Mouse (Mus musculus): ENCODE results near the gene Atp2a3.

Gene Atp2a3

DNA sequence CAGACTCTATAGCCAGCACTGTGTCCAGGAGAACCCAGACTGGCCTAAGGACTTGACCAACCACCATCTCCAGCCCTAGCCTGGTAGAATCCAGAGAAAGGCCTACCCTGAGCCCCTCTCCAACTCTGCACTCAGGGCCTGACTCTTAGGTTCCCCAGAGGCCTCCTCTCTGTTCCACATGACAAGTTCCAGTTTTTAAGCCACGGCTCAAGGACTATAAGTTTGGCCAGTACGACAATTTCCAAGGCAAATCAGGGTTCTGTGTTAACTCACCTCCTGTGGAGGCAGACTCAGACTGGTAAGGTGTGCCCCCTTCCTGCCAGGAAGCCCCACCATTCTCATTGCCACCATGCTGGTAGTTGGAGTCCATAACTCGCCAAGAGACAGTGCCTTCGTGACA lies 6.8 kb upstream of the Atp2a3 start:
- DNase-seq (ENCODE audit: low spot score in 2 of 2) = no peak

DNA sequence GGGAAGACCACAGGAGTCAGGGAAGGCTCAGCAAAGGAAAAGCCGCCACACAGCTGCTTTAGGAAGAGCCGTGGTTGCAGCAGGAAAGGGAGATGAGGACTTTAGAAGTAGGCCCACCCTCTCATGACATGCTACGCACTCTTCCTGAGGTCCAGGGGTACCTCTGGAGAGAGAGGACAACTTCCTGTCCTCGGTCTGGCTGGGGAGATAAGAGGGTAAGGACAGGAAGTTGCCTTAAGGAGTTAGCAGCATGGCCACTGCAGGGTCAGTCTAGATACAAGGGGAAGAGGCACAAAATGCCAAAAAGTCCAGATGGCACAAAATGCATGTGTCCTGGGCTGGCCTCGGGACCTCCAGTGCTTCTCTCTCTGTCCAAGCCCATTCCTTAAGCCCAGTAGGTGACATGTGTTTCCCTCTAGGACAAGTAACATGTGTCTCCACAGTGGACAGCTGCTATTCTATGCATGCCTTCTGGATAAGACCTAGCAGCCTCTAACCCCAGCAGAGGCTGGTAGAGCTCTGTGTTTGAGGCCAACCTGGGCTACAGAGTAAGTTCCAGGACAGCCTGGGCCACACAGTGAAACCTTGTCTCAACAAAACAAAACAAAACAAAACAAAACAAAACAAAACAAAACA lies 5.5 kb upstream of the Atp2a3 start:
- DNase-seq (ENCODE audit: low spot score in 2 of 2) = no peak

DNA sequence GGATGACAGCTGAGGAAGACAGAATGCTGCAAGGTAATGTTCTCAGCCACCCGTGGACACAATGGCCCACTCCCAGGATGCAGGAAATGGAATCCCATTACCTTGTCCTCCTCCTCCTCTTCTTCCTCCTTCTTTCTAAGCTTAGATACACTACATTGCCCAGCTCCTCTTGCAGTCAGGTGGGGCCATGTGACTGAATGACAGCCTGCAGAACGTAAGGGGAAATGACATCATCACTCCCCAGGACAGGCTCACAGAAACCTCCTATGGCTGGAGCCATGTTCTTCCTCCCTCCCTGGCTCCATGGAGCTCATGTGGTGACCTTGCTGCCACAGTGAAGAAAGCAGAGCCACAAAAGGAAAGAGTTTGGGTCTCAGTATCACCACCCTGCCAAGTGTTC lies 3.7 kb upstream of the Atp2a3 start:
- no peak for DNase-seq (ENCODE audit: low spot score in 2 of 2)

DNA sequence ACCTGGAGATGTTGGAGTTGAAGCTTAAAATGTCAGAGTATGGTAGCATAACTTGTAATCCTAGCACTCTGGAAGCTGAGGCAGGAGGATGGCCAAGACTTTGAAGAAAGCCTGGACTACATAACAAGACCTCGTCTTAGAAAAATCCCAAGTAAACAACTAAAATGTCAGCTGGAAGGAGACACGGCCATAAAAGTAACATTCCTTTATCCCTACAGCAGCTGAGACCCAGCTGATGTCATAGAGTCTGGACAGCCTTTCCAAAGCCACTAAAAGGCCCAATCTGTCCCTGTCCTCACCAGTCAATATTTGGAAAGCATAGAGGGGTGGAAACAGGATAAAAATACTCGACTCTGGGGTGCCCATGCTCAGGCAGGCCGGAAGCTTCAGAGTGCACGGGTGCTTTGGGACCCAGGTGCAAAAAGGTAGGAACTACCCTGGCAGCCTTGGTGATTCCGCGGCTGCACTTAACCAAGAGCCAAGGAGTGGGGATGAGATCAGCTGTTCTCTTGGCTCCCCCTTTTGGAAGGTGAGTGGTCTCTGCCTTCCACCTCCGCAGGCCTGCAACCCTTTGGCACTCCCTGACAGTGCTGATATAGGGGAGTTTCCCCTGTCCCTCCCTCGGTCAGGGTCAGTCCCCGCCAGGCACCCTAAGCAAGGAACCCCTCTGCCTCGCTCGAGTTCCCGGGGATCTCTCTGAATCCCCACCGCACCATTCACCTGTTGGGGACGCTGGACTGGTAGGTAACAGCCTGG lies 867 bp upstream of the Atp2a3 start:
- no peak for DNase-seq (ENCODE audit: low spot score in 2 of 2)

DNA sequence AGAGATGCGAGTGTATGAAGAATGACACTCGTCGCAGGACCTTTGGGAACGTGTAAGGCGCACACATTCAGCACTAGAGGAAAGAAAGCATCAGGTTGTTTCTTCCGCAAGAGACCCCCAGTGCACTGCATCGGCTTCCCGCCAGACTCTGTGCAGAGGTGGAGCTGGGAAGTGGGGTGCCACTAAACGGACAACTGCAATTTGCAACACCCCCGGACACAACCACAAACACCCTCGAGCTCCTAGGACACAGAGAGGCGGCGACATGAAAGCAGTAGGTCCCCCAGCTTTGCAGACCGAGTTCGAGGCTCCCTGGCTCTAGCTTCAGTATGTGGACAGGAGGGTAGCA lies 272 bp upstream of the Atp2a3 start:
- no peak for DNase-seq (ENCODE audit: low spot score in 2 of 2)

DNA sequence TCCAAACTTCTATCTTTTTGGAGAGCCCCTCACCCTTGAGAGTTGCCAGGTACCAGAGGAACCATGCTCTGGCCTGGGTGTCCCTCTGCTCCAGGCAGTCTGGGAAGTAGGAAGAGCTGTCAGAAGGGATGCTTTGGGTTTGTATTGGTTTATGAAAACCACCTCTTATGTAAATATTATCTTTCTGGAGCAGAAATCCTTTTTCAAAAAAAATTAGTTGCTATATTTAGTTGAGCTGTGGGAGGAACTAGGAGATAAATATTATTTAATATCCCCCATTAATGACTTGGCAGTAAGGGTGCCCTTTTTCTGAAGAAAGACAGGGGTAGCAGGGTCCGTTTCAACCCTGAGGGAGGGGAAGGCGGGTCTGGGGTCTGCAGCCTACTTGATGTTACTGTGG lies 1.4 kb downstream of the Atp2a3 start:
- no peak for DNase-seq (ENCODE audit: low spot score in 2 of 2)

DNA sequence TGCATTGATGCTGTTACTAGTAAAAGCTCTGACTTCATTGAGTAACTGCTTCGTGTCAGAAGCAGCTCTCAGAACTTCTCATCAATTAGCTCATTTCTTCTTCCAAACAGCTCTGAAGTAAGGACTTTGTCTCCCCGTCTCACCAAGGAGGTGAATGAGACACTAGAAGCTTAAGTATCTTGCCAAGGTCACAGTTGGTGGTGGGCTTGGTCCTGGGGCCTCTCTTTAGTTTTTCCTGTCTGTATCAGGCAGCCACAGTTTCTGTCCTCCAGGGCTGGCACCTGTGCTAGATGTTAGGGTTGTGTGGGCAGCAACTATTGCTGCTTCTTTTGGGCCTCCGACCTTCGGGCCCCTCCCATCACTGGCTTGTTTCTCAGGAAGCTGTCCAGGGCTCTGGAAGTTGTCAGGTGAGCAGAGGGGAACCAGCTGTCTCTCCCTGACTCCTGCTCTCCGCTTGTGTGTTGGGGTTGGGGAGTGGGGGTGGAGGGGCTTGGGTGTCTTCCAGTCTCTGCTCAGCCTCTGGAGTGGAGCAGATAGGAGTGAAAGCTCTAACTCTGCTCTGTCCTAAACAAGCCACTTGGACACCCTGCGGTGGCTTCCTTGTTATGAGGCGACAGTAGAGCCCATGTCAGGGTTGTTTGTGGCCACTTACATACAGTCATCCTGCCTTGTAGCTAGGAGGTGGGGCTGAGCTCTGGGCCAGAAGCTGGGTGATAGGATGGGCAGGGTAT lies 2.3 kb downstream of the Atp2a3 start:
- no peak for DNase-seq (ENCODE audit: low spot score in 2 of 2)

DNA sequence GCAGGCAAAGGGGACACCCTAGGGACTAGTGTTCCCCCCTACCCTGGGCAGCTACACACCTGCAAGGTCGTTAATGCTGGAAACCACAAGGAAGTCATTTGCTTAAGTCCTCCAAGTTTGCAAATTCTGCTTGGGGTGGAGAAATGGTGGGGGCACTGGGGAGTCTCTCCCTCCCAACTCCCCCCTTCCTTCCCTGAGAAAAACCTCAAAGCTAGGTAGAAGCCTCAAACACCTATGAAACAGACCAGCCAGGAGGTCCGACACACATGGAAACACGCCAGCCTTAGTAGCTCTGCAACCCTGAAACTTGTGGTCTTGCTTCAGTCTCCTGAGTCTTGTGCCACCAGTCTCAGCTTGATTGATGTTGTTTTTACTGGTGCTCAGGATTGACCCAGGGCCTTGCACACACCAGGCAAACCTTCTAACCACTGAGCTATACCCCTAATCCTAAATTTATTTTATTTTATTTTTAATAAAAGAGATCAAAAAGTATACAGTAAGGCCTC lies 2.9 kb downstream of the Atp2a3 start:
- no peak for DNase-seq (ENCODE audit: low spot score in 2 of 2)

DNA sequence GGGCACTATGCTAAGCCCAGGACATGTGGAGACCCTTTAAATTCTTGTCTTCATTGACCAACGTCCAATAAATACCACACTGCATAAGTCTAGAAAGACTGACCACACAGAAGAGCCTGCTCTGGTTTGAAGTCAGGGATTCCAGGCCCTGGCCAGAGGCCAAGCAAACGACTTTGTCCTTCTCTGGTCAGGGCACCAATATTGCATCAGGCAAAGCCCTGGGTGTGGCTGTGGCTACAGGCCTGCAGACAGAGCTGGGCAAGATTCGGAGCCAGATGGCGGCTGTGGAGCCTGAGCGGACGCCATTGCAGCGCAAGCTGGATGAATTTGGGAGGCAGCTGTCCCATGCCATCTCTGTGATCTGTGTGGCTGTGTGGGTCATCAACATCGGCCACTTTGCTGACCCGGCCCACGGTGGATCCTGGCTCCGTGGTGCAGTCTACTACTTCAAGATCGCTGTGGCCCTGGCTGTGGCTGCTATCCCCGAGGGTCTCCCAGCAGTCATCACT lies 14.1 kb downstream of the Atp2a3 start:
- DNase-seq (ENCODE audit: low spot score in 2 of 2) = no peak

DNA sequence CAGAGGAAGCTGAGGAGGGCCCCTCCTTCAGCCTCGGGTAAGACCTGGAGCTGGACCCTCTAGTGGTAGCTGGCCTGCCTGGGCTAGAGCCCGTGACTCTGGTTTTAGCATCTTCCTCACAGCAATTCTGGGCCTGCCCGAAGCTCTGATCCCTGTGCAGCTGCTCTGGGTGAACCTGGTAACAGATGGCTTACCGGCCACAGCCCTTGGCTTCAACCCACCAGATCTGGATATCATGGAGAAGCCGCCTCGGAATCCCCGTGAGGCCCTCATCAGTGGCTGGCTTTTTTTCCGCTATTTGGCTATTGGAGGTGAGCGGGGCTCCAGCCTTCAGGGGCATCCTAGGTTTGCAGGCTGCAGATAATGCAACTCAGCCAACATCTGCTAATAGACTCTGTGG lies 21.5 kb downstream of the Atp2a3 start:
- no peak for DNase-seq (ENCODE audit: low spot score in 2 of 2)

DNA sequence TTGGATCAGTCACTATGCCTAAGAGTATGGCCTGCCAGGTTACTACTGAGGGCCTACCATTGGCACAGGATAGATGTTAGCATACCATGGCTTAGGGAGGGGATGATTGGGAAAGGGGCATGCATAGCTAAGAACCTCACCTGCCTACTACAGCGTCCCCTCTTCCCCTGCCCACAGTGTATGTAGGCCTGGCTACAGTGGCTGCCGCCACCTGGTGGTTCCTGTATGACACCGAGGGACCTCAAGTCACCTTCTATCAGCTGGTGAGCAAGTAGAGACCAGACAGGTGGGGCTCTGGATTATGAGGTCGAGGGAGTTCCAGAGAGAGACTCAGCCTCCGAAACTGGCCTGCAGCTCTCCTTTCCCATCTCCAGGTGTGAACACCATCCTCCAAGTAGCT lies 22.3 kb downstream of the Atp2a3 start:
- no peak for DNase-seq (ENCODE audit: low spot score in 2 of 2)

DNA sequence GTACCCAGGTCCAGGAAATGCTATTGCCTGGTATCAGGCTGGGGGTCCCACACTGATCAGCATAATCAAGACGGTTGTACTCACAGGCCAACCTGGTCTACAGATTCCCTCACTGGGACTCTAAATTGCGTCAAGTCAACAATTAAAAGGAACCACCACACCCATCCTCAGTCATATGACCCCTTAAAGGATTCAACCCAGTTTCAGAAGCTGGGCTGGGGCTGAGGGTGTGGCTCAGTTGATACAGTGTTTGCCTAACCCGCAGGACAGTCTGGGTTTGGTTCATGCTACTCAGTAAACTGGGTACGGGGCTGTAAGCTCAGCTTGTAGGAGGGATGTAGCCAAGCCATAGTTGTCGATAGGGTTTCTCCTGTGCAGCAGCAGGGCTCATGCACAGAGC lies 25.8 kb downstream of the Atp2a3 start:
- no peak for DNase-seq (ENCODE audit: low spot score in 2 of 2)

DNA sequence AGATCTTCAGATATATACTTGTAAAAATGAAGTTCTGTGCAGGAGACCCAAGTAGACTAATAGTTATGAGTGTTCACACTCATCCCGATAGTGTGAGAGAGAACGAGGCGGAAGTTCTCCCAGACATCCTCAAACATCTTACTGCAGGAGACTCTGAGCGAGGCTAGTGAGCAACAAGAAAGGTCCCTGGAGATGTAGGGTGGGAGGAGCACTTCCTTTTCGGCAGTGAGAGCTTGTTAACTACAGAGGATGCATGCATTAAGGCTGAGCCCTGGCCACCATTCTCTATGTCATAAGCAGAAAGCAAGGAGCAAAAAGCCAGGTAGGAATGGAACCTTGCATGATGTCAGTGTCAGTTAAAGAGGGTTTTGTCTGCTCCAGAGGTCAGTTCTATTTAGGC lies 26.3 kb downstream of the Atp2a3 start:
- DNase-seq (ENCODE audit: low spot score in 2 of 2) = no peak

DNA sequence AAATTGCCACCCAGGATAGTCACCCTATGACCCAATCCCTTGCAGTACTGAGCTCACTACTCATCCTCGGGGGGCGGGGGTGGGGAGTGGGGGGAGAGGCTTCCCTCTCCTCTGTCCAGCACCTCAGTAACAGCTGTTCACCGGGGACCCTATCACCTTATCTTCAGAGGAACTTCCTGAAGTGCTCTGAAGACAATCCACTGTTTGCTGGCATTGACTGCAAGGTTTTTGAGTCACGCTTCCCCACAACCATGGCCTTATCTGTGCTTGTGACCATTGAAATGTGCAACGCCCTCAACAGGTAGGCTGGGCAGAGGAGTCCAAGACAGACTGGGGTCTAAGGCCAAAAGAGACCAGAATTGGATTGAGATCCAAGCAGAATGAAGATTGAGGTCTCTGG lies 26.8 kb downstream of the Atp2a3 start:
- DNase-seq (ENCODE audit: low spot score in 2 of 2) = no peak

DNA sequence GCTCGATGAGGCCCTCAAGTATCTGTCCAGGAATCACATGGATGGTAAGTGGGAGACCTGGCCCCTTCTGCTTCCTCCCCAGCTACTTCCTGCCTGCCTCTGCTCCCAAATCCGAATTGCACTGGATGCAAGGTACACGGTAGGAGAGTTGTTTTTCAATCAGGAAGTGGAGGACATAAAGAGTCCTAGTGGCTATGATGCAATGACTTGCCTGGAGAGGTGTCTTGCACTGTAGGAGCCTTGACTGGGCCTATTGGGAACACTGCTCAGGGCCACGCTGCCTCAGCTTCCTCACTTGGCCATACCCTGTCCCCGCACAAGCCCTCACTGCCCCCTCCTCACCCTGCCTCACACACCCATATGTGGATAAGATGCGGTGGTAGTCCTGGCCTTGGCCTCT lies 28.1 kb downstream of the Atp2a3 start:
- DNase-seq (ENCODE audit: low spot score in 2 of 2) = no peak

DNA sequence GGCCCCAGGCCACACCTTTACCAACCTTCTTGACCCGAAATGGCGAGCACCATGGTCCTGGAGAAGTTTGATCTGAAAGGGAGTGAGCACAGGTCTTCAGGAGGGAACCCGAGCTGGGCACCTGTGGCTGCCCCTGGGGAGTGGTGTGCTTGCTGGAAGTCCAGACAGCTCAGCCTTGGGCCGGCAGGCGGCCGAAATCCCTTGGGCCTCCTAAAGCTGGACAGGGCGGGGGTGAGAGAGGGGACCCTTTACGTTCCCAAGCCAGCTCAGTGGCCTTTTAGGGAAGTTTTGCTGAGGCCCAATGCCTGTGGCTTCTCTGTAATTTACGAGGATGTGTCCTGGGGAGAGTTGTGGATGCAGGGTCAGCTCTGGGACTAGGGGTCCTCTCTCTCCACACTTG lies 29.7 kb downstream of the Atp2a3 start:
- no peak for DNase-seq (ENCODE audit: low spot score in 2 of 2)

DNA sequence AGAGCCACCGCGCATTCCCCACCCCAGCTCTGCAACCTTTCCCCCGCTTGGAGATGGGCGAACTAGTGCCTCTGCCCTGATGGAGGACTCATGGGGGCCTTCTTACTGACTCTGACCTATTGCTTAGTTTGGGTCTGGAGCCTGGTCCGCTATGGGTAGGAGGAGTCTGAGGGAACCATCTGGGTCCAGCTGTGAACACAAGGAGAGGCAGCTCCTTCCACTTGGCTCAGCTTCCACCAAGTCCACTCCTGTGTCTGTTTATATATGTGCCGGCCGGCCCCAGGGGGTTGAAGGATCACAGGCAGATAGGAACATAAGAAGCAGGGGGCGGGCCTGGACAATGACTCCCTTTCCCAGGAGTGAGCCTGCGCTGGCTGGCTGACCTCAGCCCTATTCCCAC lies 31.0 kb downstream of the Atp2a3 start:
- DNase-seq (ENCODE audit: low spot score in 2 of 2) = no peak

DNA sequence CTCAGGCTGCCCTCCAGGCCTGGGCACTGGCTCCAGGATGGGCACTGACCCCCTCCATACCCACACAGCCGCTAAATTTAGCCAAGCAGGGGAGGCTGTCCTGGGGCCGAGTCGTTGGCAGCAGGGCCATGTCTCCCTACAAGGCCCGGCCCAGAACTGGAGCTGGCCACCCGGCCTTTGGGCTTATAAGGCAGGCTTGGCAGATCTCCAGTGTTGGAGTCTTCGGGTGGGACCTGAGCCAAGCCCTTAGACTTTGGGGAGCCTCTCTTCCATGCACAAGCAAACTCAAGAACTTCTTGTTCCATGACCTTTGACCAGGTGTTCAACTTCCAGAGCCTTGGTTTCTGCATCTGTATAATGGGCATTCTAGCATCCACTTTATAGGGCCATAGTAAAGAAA lies 35.4 kb downstream of the Atp2a3 start:
- DNase-seq (ENCODE audit: low spot score in 2 of 2) = no peak

DNA sequence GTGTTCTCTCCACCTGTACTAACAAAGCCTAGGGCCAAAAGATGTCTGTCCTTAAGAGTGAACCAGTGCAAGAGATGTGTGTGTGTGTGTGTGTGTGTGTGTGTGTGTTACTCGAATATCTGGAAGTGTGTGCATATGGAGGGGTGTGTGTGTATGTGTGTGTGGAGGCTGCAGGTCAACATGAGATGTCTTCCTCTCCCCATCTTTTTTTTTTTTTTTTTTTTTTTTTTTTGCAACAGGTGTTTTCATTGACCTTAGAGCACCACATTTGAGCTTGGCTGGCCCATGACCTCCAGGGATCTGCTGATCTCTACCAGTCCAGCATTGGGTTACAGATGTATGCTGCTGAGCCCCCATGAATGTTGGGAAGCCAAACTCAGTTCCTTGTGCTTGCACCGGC lies 35.8 kb downstream of the Atp2a3 start:
- no peak for DNase-seq (ENCODE audit: low spot score in 2 of 2)

DNA sequence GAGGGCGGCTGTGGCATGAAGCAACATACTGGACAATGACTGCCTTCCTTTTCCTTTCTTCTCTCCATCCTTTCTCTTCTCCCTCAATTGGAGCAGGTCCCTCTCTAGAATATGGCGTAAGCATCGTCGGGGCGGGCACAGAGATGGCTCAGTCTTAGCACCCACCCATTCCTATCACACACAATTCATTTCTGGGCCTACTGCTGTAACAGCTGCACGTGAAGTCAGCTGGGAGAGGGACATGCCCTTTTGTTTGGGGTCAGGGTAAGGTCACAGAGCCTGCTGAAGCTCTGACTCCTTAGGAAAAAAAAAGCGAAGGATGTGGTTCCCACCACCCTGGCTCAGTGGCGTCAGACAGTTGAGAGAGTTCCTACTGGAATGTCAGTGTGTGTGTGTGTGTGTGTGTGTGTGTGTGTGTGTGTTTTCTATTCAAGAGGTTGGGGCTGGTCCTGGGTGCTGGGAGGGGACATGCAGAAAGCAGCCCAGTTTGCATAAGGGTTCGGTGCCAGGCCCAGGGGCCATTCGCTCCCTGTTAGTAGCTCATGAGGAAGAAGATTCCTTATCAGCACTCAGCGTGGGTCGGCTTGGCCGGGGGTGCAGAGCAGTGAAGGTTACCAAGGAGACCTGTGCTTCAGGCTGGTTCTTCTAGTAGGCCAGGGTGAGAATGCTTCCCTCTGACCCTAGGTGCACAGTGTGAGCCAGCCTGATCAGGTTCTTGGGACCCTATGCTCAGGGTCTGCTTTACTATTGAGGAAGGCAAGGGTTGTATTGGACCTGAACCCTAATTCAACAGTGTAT lies 36.8 kb downstream of the Atp2a3 start:
- no peak for DNase-seq (ENCODE audit: low spot score in 2 of 2)

DNA sequence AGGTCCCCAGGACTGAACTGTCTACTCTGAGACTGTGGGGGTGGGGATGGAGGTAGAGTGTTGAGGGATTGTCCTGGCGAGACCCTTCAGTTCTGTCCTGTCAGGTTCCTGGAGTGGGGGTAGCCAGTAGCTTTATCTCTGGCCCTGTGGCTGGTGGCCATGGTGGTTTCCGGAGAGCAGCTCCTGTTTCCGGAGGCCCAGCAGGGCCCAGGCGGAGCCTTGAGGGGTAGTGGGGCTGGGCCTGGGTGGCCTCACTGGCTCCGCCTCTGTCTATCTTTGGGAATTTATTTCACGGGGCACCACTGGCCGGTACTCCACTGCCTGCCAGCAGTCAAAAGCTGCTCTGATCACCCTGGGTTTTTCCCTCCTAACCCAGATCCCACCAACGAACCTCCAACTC lies 37.8 kb downstream of the Atp2a3 start, which contains the start of gene P2rx1:
P2rx1 (plus strand) TSS at position 333 of the 400 bp plus-strand sequence.
- no peak for DNase-seq (ENCODE audit: low spot score in 2 of 2)

DNA sequence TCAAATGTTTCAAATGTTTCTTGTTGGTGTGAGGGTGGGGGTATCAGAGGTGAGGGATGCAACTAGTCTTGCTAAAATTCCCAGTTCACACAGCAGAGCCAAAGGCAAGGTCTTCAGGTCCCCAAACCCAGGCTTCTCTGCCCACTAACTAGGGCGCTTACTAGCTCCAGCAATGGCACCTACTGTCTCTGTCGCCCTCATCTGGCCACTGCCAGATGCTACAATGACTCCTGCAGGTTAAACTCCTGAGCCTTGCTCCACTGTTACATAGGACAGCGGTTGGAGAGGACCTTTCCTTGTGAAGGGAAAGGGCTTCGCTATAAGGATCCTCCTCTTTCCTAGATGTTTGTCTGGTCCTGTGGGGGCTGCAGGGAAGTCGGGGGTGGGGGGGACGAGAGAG lies 40.1 kb downstream of the Atp2a3 start:
- peak in 1 of 2 experiments; percentile 75 for DNase-seq (ENCODE audit: low spot score in 2 of 2)
